In genomic region chr2:59616890-59617289, GRCm38 (mm10) we compare ENCODE assay signal across 1 mouse cellular context.
TF ChIP-seq lines count a peak whose summit lies in the region.

No protein-coding gene starts in this region.

TF ChIP-seq in myocyte, 11 proteins besides CTCF, POLR2A, EP300 and RAD21 (continued from another document):
- TF ChIP-seq MYOD1 (IDR thresholded peaks at IDR 0.05; ENCODE audit: control insufficient read depth in 1 of 3, insufficient read length in 2 of 3, low read depth in 2 of 3): peak in 1 of 3 experiments; percentile 52
